ENCODE assay signal across 8 mouse cellular contexts in the genomic region with DNA sequence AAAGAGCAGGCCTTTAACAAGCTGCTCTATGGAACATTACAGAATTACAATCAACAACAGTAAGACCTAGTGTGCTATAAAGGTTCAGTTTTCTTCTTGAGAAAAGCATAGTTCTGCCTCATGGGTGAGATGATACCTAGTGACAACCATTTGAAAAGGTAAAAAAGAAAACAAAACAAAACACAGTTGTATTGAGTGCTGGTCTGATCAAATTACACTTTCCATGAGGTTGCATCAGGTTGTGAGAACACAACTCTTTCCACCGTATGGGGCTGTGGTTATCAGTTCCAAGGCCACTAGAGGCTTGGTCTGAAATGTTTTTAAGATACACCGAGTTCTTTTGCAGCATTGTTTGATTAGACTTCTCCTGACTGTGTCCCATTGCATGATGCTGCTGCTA. TPM values are rescaled to one million over a fixed set of nuclear protein-coding genes. Genes with fewer than 3 reads are reported as not detected.
A peak's percentile ranks its signal among the peaks of the same experiment; 100 is the strongest.
DNase-seq lines count a peak whose midpoint lies in the region; ATAC-seq lines count a peak whose summit lies in the region.

No protein-coding gene starts in this region.

- peaks cover 13% of the 10 kb centered on the region for H3K9me3 ChIP-seq in kidney, embryonic 16.5 days (ENCODE audit: low read length)
- H3K9me3 ChIP-seq in intestine, embryonic 15.5 days = peaks cover 5% of the 10 kb centered on the region; the same call in 1 of the 2 replicates
- peaks cover 14% of the 10 kb centered on the region for H3K9me3 ChIP-seq in midbrain, embryonic 16.5 days (replicated peaks; ENCODE audit: control insufficient read depth, low read length, poor library complexity, severe bottlenecking)

- H3K4me1 ChIP-seq in kidney, embryonic 16.5 days (ENCODE audit: insufficient read depth, low read length) = no peaks in the 10 kb centered on the region
- no peaks in the 10 kb centered on the region for H3K4me1 ChIP-seq in intestine, embryonic 15.5 days (replicated peaks)
- no peaks in the 10 kb centered on the region for H3K4me1 ChIP-seq in midbrain, embryonic 16.5 days (ENCODE audit: control insufficient read depth, insufficient read depth, low read length)

- 62% methylated on average over 2 of the region's 2 CpGs for WGBS in kidney, embryonic 16.5 days
- WGBS in intestine, embryonic 15.5 days = 75% methylated on average over 2 of the region's 2 CpGs
- 81% methylated on average over 2 of the region's 2 CpGs for WGBS in midbrain, embryonic 16.5 days

- no peak overlapping the region for H3K27ac ChIP-seq in kidney, embryonic 16.5 days (ENCODE audit: low read length)
- H3K27ac ChIP-seq in intestine, embryonic 15.5 days = no peak overlapping the region
- no peak overlapping the region for H3K27ac ChIP-seq in midbrain, embryonic 16.5 days (ENCODE audit: low read length)

- H3K36me3 ChIP-seq in kidney, embryonic 16.5 days (ENCODE audit: insufficient read depth, low read length) = peaks cover 21% of the 10 kb centered on the region
- peaks cover 15% of the 10 kb centered on the region for H3K36me3 ChIP-seq in intestine, embryonic 15.5 days
- peaks cover 16% of the 10 kb centered on the region for H3K36me3 ChIP-seq in midbrain, embryonic 16.5 days (ENCODE audit: control insufficient read depth, insufficient read depth, low read length)

- no peak overlapping the region for H3K9ac ChIP-seq in kidney, embryonic 16.5 days (replicated peaks; ENCODE audit: low read length)
- no peak overlapping the region for H3K9ac ChIP-seq in intestine, embryonic 15.5 days
- no peak overlapping the region for H3K9ac ChIP-seq in midbrain, embryonic 16.5 days (ENCODE audit: low read depth, low read length)

- ATAC-seq in kidney, embryonic 16.5 days (ENCODE audit: low FRiP score, low TSS enrichment) = no peak
- ATAC-seq in intestine, embryonic 15.5 days = no peak
- ATAC-seq in midbrain, embryonic 16.5 days = no peak
- no peak for ATAC-seq in erythroblast, adult 5-6 weeks (replicated peaks; ENCODE audit: low FRiP score, poor library complexity, severe bottlenecking)

- H3K4me2 ChIP-seq in kidney, embryonic 16.5 days (replicated peaks; ENCODE audit: low read depth, low read length) = peak overlapping the region; percentile 62
- peak overlapping the region; percentile 69; the same call in 1 of the 2 replicates for H3K4me2 ChIP-seq in intestine, embryonic 15.5 days (replicated peaks)
- H3K4me2 ChIP-seq in midbrain, embryonic 16.5 days (ENCODE audit: low read length) = peak overlapping the region; percentile 57

- peak overlapping the region; percentile 61 for H3K4me3 ChIP-seq in kidney, embryonic 16.5 days (ENCODE audit: low read length)
- 0 out of 2 replicates have a peak overlapping the region, but pooled peaks have one; percentile 55 for H3K4me3 ChIP-seq in intestine, embryonic 15.5 days (replicated peaks)
- peak overlapping the region; percentile 55; the same call in 1 of the 2 replicates for H3K4me3 ChIP-seq in midbrain, embryonic 16.5 days (ENCODE audit: low read depth, low read length)

- H3K27me3 ChIP-seq in kidney, embryonic 16.5 days (ENCODE audit: insufficient read depth, low read length) = no peaks in the 10 kb centered on the region
- no peaks in the 10 kb centered on the region for H3K27me3 ChIP-seq in intestine, embryonic 15.5 days (replicated peaks)
- H3K27me3 ChIP-seq in midbrain, embryonic 16.5 days (ENCODE audit: control insufficient read depth, insufficient read depth, low read depth, low read length) = no peaks in the 10 kb centered on the region

- DNase-seq in kidney, adult 18-20 months = no peak
- peak; percentile 30 for DNase-seq in c-Kit-positive CD71-positive TER-119-positive erythroid progenitor cells, embryonic 14.5 days (ENCODE audit: low spot score)
- DNase-seq in cerebellum, adult 11-12 months = no peak
- no peak for DNase-seq in urinary bladder, postnatal 10 days (ENCODE audit: low spot score)

RNA-seq across cellular contexts. Expression of gene 2610044O15Rik8, which starts 30.1 kb away (rescaled TPM):
- polyA plus RNA-seq in kidney, embryonic 16.5 days (2015; fragmentation: Nextera tagmentation; extraction: Ambion mirVana) = 26.7 and 28.5 TPM in 2 replicates
- 16.8 and 17.3 TPM in 2 replicates for polyA plus RNA-seq in intestine, embryonic 15.5 days (2015; fragmentation: Nextera tagmentation; extraction: Ambion mirVana)
- 28.4 and 29.0 TPM in 2 replicates for polyA plus RNA-seq in midbrain, embryonic 16.5 days (2015; fragmentation: Nextera tagmentation; extraction: Ambion mirVana)
- 1.9 and 2.5 TPM in 2 replicates for total RNA-seq in erythroblast, adult 5-6 weeks (2015; ENCODE audit: low replicate concordance)
- 4.2 and 7.9 TPM in 2 replicates for total RNA-seq in erythroblast, adult 5-6 weeks (2017; ENCODE audit: low replicate concordance)
